Mouse (Mus musculus) lung, postnatal 0 days (tissue): ENCODE measurements around the gene Itga2b. TPM values are rescaled to one million over a fixed set of nuclear protein-coding genes. Genes with fewer than 3 reads are reported as not detected.
"Not testable (repeated sequence)": the region's sequence is repeated elsewhere in the genome, so short reads cannot be mapped to it uniquely, and the experiment has no call there.

ENCODE experiments used
- ATAC-seq: fragments of 200-750 bp; cut with Nextera tagmentation; 2 replicates; pipeline ENCODE4 v1.8.0; 2017; ENCODE audit warnings: moderate library complexity
- DNase-seq: peaks from one replicate; pipeline ENCODE4 v3.0.0-alpha.2; 2016; ENCODE audit warnings: low spot score
- H3K27ac ChIP-seq: fragments of 300-500 bp; sonication (generic); 2 replicates; pipeline ENCODE4 v1.5.1; 2014; ENCODE audit warnings: antibody characterized with exemption, mild to moderate bottlenecking, low read length, mixed read lengths
- H3K27me3 ChIP-seq: fragments of 300-500 bp; sonication (generic); replicated peaks from 2 replicates; pipeline ENCODE4 v1.6.1; 2014; ENCODE audit warnings: low read length, mixed read lengths; ENCODE audit not compliant: insufficient read depth
- H3K36me3 ChIP-seq: fragments of 300-500 bp; sonication (generic); 2 replicates; pipeline ENCODE4 v1.6.1; 2014; ENCODE audit warnings: low read length, mixed read lengths; ENCODE audit not compliant: insufficient read depth
- H3K4me1 ChIP-seq: fragments of 300-500 bp; sonication (generic); 2 replicates; pipeline ENCODE4 v1.6.1; 2014; ENCODE audit warnings: antibody characterized with exemption, low read depth, low read length, mixed read lengths; ENCODE audit not compliant: insufficient read depth
- H3K4me2 ChIP-seq: fragments of 300-500 bp; sonication (generic); replicated peaks from 2 replicates; pipeline ENCODE4 v1.6.1; 2014; ENCODE audit warnings: low read depth, mild to moderate bottlenecking, low read length, moderate library complexity, mixed read lengths
- H3K4me3 ChIP-seq: fragments of 300-500 bp; sonication (generic); 2 replicates; pipeline ENCODE4 v1.5.1; 2014; ENCODE audit warnings: low read depth, low read length
- H3K9ac ChIP-seq: fragments of 300-500 bp; sonication (generic); replicated peaks from 2 replicates; pipeline ENCODE4 v1.6.1; 2014; ENCODE audit warnings: low read depth, mild to moderate bottlenecking
- H3K9me3 ChIP-seq: fragments of 300-500 bp; sonication (generic); 2 replicates; pipeline ENCODE4 v1.6.1; 2016; ENCODE audit warnings: low read length, mixed read lengths
- CTCF ChIP-seq: IDR thresholded peaks from 2 replicates; pipeline ENCODE4 v1.5.1; 2016; ENCODE audit warnings: antibody characterized with exemption, mild to moderate bottlenecking
- EP300 ChIP-seq: IDR thresholded peaks from 2 replicates; pipeline ENCODE4 v1.6.1; 2016; ENCODE audit warnings: antibody characterized with exemption, mild to moderate bottlenecking, control low read depth
- WGBS: fragments of 180-500 bp; shearing (Covaris S2); extraction: QIAGEN DNeasy Blood & Tissue Kit; methylation state at CpG from one replicate; pipeline ENCODE4 v1.1.7; 2014; 5-methylcytosine and 5-hydroxymethylcytosine counted together
- polyA plus RNA-seq: library from polyadenylated mRNA; unstranded; fragments of >200 nt; fragmentation: Nextera tagmentation; extraction: Ambion mirVana; gene quantifications from 2 replicates; pipeline ENCODE4 v1.2.1, GENCODE M21; 2015

Gene Itga2b
- polyA plus RNA-seq, 1 experiment from 2014 or later: 13.0 TPM

GRCm38 (mm10) chr11:102411061-102411460 lies 58.9 kb downstream of the Itga2b start:
- no peak overlapping the region for H3K4me2 ChIP-seq
- no peak overlapping the region for H3K27ac ChIP-seq
- no peak overlapping the region for H3K4me3 ChIP-seq
- no peaks in the 10 kb centered on the region for H3K27me3 ChIP-seq
- ATAC-seq (no peak), DNase-seq (no peak)
- WGBS: 51% methylated on average over 3 of the region's 3 CpGs
- no peaks in the 10 kb centered on the region for H3K36me3 ChIP-seq
- peaks cover 9% of the 10 kb centered on the region; the same call in 1 of the 2 replicates for H3K4me1 ChIP-seq
- no peak overlapping the region for H3K9ac ChIP-seq
- TF ChIP-seq CTCF (no peak), EP300 (no peak)
- H3K9me3 ChIP-seq: no peaks in the 10 kb centered on the region

GRCm38 (mm10) chr11:102410345-102410744 lies 59.6 kb downstream of the Itga2b start:
- not testable (repeated sequence) for H3K27me3 ChIP-seq, H3K4me2 ChIP-seq, H3K27ac ChIP-seq, H3K4me1 ChIP-seq, H3K36me3 ChIP-seq, H3K4me3 ChIP-seq, H3K9ac ChIP-seq, ATAC-seq, DNase-seq, H3K9me3 ChIP-seq
- 89% methylated on average over 3 of the region's 3 CpGs for WGBS

- H3K9ac ChIP-seq: no peak overlapping the region
- H3K4me1 ChIP-seq: peaks cover 9% of the 10 kb centered on the region; the same call in 1 of the 2 replicates
- no peaks in the 10 kb centered on the region for H3K27me3 ChIP-seq
- TF ChIP-seq CTCF (no peak), EP300 (no peak)
- H3K4me2 ChIP-seq: no peak overlapping the region
- WGBS: 75% methylated on average over 3 of the region's 3 CpGs
- H3K27ac ChIP-seq: no peak overlapping the region
- H3K9me3 ChIP-seq: no peaks in the 10 kb centered on the region
- no peaks in the 10 kb centered on the region; the same call in 1 of the 2 replicates for H3K36me3 ChIP-seq
- ATAC-seq: no peak
- H3K4me3 ChIP-seq: no peak overlapping the region
- DNase-seq: no peak
These were observed 60.1 kb downstream of the Itga2b start for GRCm38 (mm10) chr11:102409795-102410330.

GRCm38 (mm10) chr11:102408888-102409794 lies 60.8 kb downstream of the Itga2b start:
- TF ChIP-seq CTCF: no peak
- TF ChIP-seq EP300: no peak
- Histone ChIP-seq H3K4me2 (peak overlapping the region; percentile 68), H3K9me3 (no peaks in the 10 kb centered on the region), H3K4me1 (peaks cover 9% of the 10 kb centered on the region; the same call in 1 of the 2 replicates), H3K9ac (no peak overlapping the region), H3K36me3 (no peaks in the 10 kb centered on the region; the same call in 1 of the 2 replicates), H3K4me3 (no peak overlapping the region), H3K27ac (peak overlapping the region; percentile 74; the same call in 1 of the 2 replicates), H3K27me3 (no peaks in the 10 kb centered on the region)
- DNase-seq: no peak
- 26% methylated on average over 15 of the region's 15 CpGs for WGBS
- ATAC-seq: no peak

GRCm38 (mm10) chr11:102408344-102408876 lies 61.5 kb downstream of the Itga2b start:
- Histone ChIP-seq H3K9ac (0 out of 2 replicates have a peak overlapping the region, but pooled peaks have one; percentile 5), H3K4me1 (peaks cover 9% of the 10 kb centered on the region; the same call in 1 of the 2 replicates), H3K27me3 (no peaks in the 10 kb centered on the region), H3K27ac (peak overlapping the region; percentile 87), H3K4me2 (peak overlapping the region; percentile 68), H3K9me3 (no peaks in the 10 kb centered on the region), H3K36me3 (peaks cover 4% of the 10 kb centered on the region; the same call in 1 of the 2 replicates), H3K4me3 (peak overlapping the region; percentile 81)
- WGBS: under 1% methylated on average over 32 of the region's 32 CpGs
- TF ChIP-seq CTCF (no peak), EP300 (peak; percentile 59; the same call in 1 of the 2 replicates)
- peak; percentile 99 for DNase-seq
- ATAC-seq: peak; percentile 89

- 1% methylated on average over 19 of the region's 19 CpGs for WGBS
- Histone ChIP-seq H3K27ac (peak within 1 kb of the TSS; percentile 87), H3K27me3 (no peaks in the 10 kb centered on the region), H3K9ac (peak within 1 kb of the TSS; percentile 68), H3K36me3 (peaks cover 10% of the 10 kb centered on the region), H3K4me2 (peak within 1 kb of the TSS; percentile 68), H3K4me1 (peaks cover 9% of the 10 kb centered on the region; the same call in 1 of the 2 replicates), H3K4me3 (peak within 1 kb of the TSS; percentile 81), H3K9me3 (no peaks in the 10 kb centered on the region)
- ATAC-seq (peak; percentile 1; the same call in 1 of the 2 replicates), DNase-seq (peak; percentile 55)
- TF ChIP-seq CTCF (no peak), EP300 (no peak)
These were observed 62.1 kb downstream of the Itga2b start, which contains the start of gene Slc25a39 for GRCm38 (mm10) chr11:102407834-102408215. Gene Slc25a39, minus strand, starts transcription at chr11:102407946.
